Mouse (Mus musculus) embryonic facial prominence, embryonic 14.5 days (tissue): ENCODE measurements at regions not wholly inside any gene's neighbourhood (a gene's known extent, or its start where the extent isn't known, plus 50 kb on each side); places are given as distances from the start of the nearest gene placed in this dataset.

Experiments used
- ATAC-seq: fragments of 200-750 bp; cut with Nextera tagmentation; 2 replicates; pipeline ENCODE4 v1.8.0; 2017; ENCODE audit warnings: low read depth, moderate number of reproducible peaks, moderate TSS enrichment
- DNase-seq: peaks from one replicate; pipeline ENCODE4 v3.0.0-alpha.2; 2015; ENCODE audit warnings: low spot score
- H3K27ac ChIP-seq: fragments of 300-500 bp; sonication (generic); replicated peaks from 2 replicates; pipeline ENCODE4 v1.5.1; 2014; ENCODE audit warnings: low read depth, mild to moderate bottlenecking, low read length, moderate library complexity
- H3K27me3 ChIP-seq: fragments of 300-500 bp; sonication (generic); replicated peaks from 2 replicates; pipeline ENCODE4 v1.6.1; 2014; ENCODE audit warnings: low read length; ENCODE audit not compliant: control insufficient read depth, insufficient read depth
- H3K36me3 ChIP-seq: fragments of 300-500 bp; sonication (generic); 2 replicates; pipeline ENCODE4 v1.6.1; 2014; ENCODE audit warnings: low read length, mixed read lengths; ENCODE audit not compliant: control insufficient read depth, insufficient read depth
- H3K4me1 ChIP-seq: fragments of 300-500 bp; sonication (generic); 2 replicates; pipeline ENCODE4 v1.6.1; 2014; ENCODE audit warnings: antibody characterized with exemption, low read length; ENCODE audit not compliant: control insufficient read depth, insufficient read depth
- H3K4me2 ChIP-seq: fragments of 300-500 bp; sonication (generic); 2 replicates; pipeline ENCODE4 v1.6.1; 2014; ENCODE audit warnings: low read depth, mild to moderate bottlenecking, low read length, moderate library complexity, mixed read lengths
- H3K4me3 ChIP-seq: fragments of 300-500 bp; sonication (generic); 2 replicates; pipeline ENCODE4 v1.5.1; 2014; ENCODE audit warnings: low read depth, mild to moderate bottlenecking, low read length
- H3K9ac ChIP-seq: fragments of 300-500 bp; sonication (generic); 2 replicates; pipeline ENCODE4 v1.6.1; 2014; ENCODE audit warnings: low read depth, mild to moderate bottlenecking, low read length, moderate library complexity, mixed read lengths
- H3K9me3 ChIP-seq: fragments of 300-500 bp; sonication (generic); 2 replicates; pipeline ENCODE4 v1.6.1; 2016; ENCODE audit warnings: low read length; ENCODE audit not compliant: control insufficient read depth
- WGBS: fragments of 180-500 bp; shearing (Covaris S2); extraction: QIAGEN DNeasy Blood & Tissue Kit; methylation state at CpG from one replicate; pipeline ENCODE4 v1.1.7; 2014; 5-methylcytosine and 5-hydroxymethylcytosine counted together

- Histone ChIP-seq H3K4me1 (no peaks in the 10 kb centered on the region), H3K9ac (no peak overlapping the region), H3K4me3 (no peak overlapping the region), H3K27ac (no peak overlapping the region), H3K4me2 (no peak overlapping the region), H3K27me3 (no peaks in the 10 kb centered on the region), H3K9me3 (no peaks in the 10 kb centered on the region), H3K36me3 (no peaks in the 10 kb centered on the region)
- ATAC-seq (no peak), DNase-seq (no peak)
- 75% methylated on average over 4 of the region's 4 CpGs for WGBS
These were observed 256.3 kb upstream of the Mme start for GRCm38 (mm10) chr3:62985033-62985432.

- 91% methylated on average over 1 of the region's 1 CpGs for WGBS
- DNase-seq = no peak
These were observed 264.4 kb upstream of the Mme start for GRCm38 (mm10) chr3:62976906-62977305.

GRCm38 (mm10) chr3:62963244-62963643 lies 278.1 kb upstream of the Mme start:
- no peak for DNase-seq
- H3K27me3 ChIP-seq = no peaks in the 10 kb centered on the region
- no peaks in the 10 kb centered on the region for H3K9me3 ChIP-seq
- WGBS = 42% methylated on average over 1 of the region's 1 CpGs
- ATAC-seq = no peak
- H3K4me2 ChIP-seq = no peak overlapping the region
- H3K9ac ChIP-seq = no peak overlapping the region
- no peaks in the 10 kb centered on the region for H3K36me3 ChIP-seq
- H3K4me1 ChIP-seq = no peaks in the 10 kb centered on the region
- no peak overlapping the region for H3K27ac ChIP-seq
- no peak overlapping the region for H3K4me3 ChIP-seq

More at GRCm38 (mm10) chr3:62976906-62977305, 264.4 kb upstream of the Mme start:
- Histone ChIP-seq H3K9me3 (no peaks in the 10 kb centered on the region), H3K4me2 (no peak overlapping the region), H3K4me1 (no peaks in the 10 kb centered on the region), H3K27me3 (no peaks in the 10 kb centered on the region), H3K9ac (no peak overlapping the region), H3K36me3 (no peaks in the 10 kb centered on the region), H3K27ac (no peak overlapping the region), H3K4me3 (no peak overlapping the region)
- no peak for ATAC-seq

- WGBS = 31% methylated on average over 4 of the region's 4 CpGs
- no peaks in the 10 kb centered on the region for H3K27me3 ChIP-seq
- H3K36me3 ChIP-seq = no peaks in the 10 kb centered on the region
- H3K4me3 ChIP-seq = no peak overlapping the region
- no peaks in the 10 kb centered on the region for H3K9me3 ChIP-seq
- H3K27ac ChIP-seq = no peak overlapping the region; the same call in 1 of the 2 replicates
- no peak overlapping the region for H3K9ac ChIP-seq
- ATAC-seq (no peak), DNase-seq (no peak)
- no peak overlapping the region for H3K4me2 ChIP-seq
- no peaks in the 10 kb centered on the region for H3K4me1 ChIP-seq
These were observed 278.7 kb upstream of the Mme start for GRCm38 (mm10) chr3:62962608-62963007.

GRCm38 (mm10) chr3:62945356-62945755 lies 296.0 kb upstream of the Mme start:
- ATAC-seq (no peak), DNase-seq (peak; percentile 29)
- no peak overlapping the region for H3K4me2 ChIP-seq
- H3K27me3 ChIP-seq = no peaks in the 10 kb centered on the region
- H3K9ac ChIP-seq = no peak overlapping the region
- no peak overlapping the region for H3K4me3 ChIP-seq
- H3K27ac ChIP-seq = no peak overlapping the region
- H3K36me3 ChIP-seq = no peaks in the 10 kb centered on the region
- no peaks in the 10 kb centered on the region for H3K4me1 ChIP-seq
- H3K9me3 ChIP-seq = no peaks in the 10 kb centered on the region

GRCm38 (mm10) chr3:62938601-62939000 lies 302.7 kb upstream of the Mme start:
- H3K4me1 ChIP-seq = no peaks in the 10 kb centered on the region
- H3K4me3 ChIP-seq = no peak overlapping the region
- DNase-seq (no peak), ATAC-seq (no peak)
- no peaks in the 10 kb centered on the region for H3K27me3 ChIP-seq
- H3K36me3 ChIP-seq = no peaks in the 10 kb centered on the region
- H3K9ac ChIP-seq = no peak overlapping the region
- 84% methylated on average over 1 of the region's 1 CpGs for WGBS
- H3K9me3 ChIP-seq = no peaks in the 10 kb centered on the region
- no peak overlapping the region for H3K4me2 ChIP-seq
- H3K27ac ChIP-seq = no peak overlapping the region

GRCm38 (mm10) chr3:62924441-62924840 lies 316.9 kb upstream of the Mme start:
- Histone ChIP-seq H3K4me2 (no peak overlapping the region), H3K4me1 (no peaks in the 10 kb centered on the region), H3K9me3 (no peaks in the 10 kb centered on the region), H3K27me3 (no peaks in the 10 kb centered on the region), H3K9ac (no peak overlapping the region), H3K27ac (no peak overlapping the region), H3K4me3 (no peak overlapping the region), H3K36me3 (no peaks in the 10 kb centered on the region)
- DNase-seq (peak; percentile 75), ATAC-seq (no peak)
- WGBS = 5% methylated on average over 1 of the region's 1 CpGs

GRCm38 (mm10) chr3:62916899-62917298 lies 312.0 kb upstream of the Gpr149 start:
- H3K4me2 ChIP-seq = no peak overlapping the region
- H3K9ac ChIP-seq = no peak overlapping the region
- H3K4me1 ChIP-seq = no peaks in the 10 kb centered on the region
- DNase-seq (no peak), ATAC-seq (no peak)
- H3K27ac ChIP-seq = no peak overlapping the region
- H3K9me3 ChIP-seq = no peaks in the 10 kb centered on the region
- no peaks in the 10 kb centered on the region for H3K27me3 ChIP-seq
- H3K4me3 ChIP-seq = no peak overlapping the region
- H3K36me3 ChIP-seq = no peaks in the 10 kb centered on the region
- 21% methylated on average over 1 of the region's 1 CpGs for WGBS

- no peaks in the 10 kb centered on the region for H3K27me3 ChIP-seq
- no peak overlapping the region for H3K4me2 ChIP-seq
- no peak overlapping the region for H3K27ac ChIP-seq
- no peaks in the 10 kb centered on the region for H3K9me3 ChIP-seq
- no peak overlapping the region for H3K9ac ChIP-seq
- ATAC-seq (no peak), DNase-seq (no peak)
- no peaks in the 10 kb centered on the region for H3K4me1 ChIP-seq
- no peak overlapping the region for H3K4me3 ChIP-seq
- H3K36me3 ChIP-seq = no peaks in the 10 kb centered on the region
These were observed 280.2 kb upstream of the Gpr149 start for GRCm38 (mm10) chr3:62885104-62885503.
